Mouse (Mus musculus): ENCODE measurements at regions not wholly inside any gene's neighbourhood (a gene's known extent, or its start where the extent isn't known, plus 50 kb on each side); places are given as distances from the start of the nearest gene placed in this dataset.

GRCm38 (mm10) chr13:111978675-111979020, 169.9 kb upstream of the Map3k1 start:
- DNase-seq (ENCODE audit: low spot score) = no peak

DNA sequence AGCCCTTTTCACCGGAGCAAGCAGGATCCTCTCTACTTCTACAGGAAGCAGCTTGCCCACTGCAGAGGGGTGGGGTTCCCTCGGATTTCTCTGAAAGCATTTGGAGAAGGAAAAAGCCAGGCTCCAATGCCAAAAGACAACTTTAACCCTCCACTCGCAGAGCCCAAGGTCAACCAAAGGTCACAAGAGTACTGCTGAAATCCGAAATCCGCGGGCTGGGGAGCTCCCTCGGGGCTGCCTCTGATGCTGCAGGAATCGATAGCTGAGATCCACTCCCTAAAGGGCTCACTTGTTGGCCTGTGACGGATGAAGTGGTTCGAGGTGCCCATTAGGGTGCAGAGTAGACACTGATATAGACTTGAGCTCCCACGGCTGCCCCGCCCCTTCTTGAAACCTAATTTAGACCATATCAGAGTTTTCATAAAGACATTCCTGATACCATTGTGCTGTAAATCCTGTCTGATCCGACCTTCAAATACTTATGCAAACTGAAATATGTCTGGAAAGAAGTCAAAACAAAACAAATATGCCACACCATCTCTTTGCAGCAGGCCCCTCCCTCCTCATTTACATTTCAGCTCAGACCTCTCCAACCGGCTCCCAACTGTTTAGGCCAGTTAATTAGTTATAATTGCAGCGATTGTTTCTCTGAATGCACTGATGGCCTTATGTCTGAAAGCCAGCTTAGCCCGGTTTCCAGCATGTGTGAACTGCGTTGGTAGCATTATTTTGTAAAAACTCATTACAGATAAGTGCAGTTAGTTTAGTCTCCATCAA, 170.8 kb upstream of the Map3k1 start:
- DNase-seq (ENCODE audit: low spot score) = no peak

- DNase-seq (ENCODE audit: low spot score) = no peak
Observed at GRCm38 (mm10) chr13:111980205-111980595, 171.4 kb upstream of the Map3k1 start.

GRCm38 (mm10) chr13:111981103-111981502, 172.3 kb upstream of the Map3k1 start:
- DNase-seq (ENCODE audit: low spot score) = no peak

- no peak for DNase-seq (ENCODE audit: low spot score)
Observed at GRCm38 (mm10) chr13:111982796-111983460, 174.1 kb upstream of the Map3k1 start.

DNA sequence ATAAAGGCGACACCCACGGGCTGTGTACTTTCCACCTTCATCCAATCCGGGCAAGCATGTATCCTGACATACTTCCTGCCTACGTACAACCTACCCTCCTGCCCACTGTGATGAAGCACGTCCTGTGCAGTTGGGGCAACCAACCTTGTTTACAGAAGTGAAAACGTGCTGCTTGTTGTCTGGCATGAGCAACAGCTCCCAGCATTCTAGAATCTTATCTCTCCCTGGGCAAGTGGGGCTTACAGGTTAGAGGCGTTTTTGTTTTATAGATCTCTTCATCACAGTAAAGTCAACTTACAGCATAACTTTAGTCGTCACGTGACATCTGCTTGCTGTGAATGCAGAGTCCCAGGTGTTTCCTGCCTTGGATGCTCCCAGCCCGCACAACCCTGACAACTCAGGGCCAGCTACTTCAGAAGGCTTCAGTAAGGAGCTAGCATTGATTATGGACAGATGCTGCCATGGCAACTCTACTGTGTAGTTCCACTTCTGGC, 175.3 kb upstream of the Map3k1 start:
- DNase-seq (ENCODE audit: low spot score) = no peak

DNA sequence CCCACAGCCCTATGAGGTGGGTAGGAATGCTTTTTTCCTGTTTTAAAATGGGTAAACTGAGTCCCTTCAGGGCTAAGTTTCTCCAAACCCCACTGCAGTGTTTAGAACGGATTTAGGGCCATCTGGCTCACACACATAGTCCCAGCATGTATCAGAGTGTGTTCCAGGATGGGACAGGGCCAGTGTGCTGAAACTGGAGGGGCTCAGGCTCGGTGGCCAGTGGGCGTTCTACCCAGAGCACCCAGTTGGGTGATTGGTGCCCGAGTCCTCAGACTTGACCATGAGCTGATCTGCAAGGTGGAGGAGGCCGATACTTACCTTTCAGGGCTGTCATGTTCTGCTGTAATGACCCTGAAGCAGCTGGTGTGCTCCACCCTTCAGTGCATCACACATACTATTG, 176.6 kb upstream of the Map3k1 start:
- DNase-seq (ENCODE audit: low spot score) = no peak

GRCm38 (mm10) chr13:111986681-111987080, 177.9 kb upstream of the Map3k1 start:
- DNase-seq (ENCODE audit: low spot score) = no peak

GRCm38 (mm10) chr13:111987420-111987819, 178.6 kb upstream of the Map3k1 start:
- DNase-seq (ENCODE audit: low spot score) = no peak

DNA sequence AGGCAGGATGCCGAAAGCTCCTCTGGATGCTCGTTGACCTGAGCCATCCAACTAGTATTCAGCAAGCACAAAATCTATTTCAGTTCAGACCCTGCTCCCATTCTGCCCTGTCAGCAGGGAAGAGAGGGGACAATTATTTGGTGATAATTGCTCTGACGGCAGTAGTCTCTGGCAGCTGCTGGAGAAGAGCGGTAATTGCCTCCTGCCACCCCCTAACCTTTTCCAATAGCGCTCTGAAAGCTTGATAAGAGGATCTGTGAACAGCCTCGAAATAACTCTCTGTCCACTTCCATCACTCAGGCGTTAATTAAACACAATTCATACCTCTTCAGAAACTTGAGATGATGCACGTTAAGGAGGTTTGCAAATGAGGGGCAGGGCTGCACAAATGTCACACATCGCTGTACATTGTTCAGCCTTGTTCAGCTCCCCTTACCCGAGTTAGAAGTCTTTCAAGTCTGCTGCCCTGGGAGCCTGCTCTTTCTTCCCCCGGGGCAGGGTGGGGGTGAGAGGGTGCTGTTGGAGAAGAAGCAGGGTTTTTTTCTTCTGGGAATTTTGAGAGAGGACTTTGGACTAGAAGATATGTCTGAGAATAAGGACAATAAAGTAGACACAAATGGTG, 182.2 kb upstream of the Map3k1 start:
- DNase-seq (ENCODE audit: low spot score) = no peak

DNA sequence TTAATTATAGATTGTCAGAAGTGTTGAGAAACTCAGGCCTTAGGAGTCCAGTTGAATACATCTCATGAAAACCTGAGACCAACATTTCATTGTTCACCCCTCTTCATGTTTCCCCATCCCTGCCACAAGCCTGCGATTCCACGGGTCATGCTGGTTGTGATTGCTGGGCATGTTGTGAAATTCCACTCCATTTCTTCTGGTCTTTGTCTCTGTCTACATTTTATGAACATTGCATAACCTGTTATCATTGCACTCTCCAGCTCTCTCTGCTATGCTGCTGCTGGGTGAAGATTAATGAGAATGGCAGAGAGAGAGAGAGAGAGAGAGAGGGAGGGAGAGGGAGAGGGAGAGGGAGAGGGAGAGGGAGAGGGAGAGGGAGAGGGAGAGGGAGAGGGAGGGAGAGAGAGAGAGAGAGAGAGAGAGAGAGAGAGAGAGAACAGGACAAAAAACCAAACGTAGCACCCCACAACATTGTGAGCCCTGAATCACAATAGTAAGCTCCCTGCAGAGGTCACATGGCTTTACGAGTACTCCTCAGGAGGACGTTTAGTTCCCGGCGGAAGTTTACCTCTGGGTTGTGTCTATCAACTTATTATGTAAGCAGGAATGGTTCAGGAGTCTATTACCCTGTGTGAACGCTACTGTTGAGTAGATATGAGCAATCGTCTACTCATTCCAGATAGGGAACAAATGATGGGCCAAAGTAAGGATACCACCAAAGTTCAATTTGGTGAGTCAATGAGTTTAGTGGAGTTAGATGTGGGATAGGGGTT, 183.5 kb upstream of the Map3k1 start:
- no peak for DNase-seq (ENCODE audit: low spot score)

GRCm38 (mm10) chr13:111994862-111995490, 186.2 kb upstream of the Map3k1 start:
- no peak for DNase-seq (ENCODE audit: low spot score)

DNA sequence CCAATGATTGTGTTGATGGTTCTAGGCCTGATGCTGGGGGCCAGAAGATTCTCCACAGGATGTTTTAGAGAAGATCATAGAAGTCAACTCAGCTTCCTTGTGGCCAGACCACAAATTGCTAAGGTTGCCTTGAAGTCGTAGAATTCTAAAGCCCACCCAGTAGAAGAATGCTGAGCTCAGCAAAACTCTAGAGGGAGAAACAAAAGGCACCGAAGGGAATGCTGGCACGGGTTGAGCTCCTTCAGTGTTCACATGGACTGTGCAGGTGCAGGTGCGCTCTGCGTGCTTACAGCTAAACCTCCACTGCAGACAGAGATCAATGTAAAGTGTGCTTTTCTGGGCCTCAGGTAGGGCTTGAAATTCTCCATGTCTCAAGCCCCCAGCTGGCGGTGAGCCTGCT, 186.9 kb upstream of the Map3k1 start:
- no peak for DNase-seq (ENCODE audit: low spot score)

DNA sequence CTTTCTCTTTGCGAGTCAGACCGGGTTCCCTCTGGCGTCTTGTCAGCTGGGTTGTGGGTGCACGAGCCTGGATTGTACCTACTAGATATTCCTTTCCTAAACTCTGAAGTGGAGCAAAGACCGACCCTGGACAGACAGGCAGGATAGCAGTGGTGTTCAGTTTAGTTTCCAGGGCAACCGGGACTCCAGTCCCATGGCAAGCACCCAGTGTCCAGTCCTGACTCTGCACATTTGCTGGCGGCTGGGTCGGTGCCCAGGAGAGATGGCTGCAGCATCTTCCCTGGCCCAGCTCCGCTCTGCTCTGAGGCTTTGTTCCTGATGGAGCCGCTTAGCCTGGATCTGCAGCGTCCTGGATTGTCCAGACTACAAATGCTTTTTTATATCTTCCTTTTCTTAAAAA, 188.1 kb upstream of the Map3k1 start:
- DNase-seq (ENCODE audit: low spot score) = no peak

DNA sequence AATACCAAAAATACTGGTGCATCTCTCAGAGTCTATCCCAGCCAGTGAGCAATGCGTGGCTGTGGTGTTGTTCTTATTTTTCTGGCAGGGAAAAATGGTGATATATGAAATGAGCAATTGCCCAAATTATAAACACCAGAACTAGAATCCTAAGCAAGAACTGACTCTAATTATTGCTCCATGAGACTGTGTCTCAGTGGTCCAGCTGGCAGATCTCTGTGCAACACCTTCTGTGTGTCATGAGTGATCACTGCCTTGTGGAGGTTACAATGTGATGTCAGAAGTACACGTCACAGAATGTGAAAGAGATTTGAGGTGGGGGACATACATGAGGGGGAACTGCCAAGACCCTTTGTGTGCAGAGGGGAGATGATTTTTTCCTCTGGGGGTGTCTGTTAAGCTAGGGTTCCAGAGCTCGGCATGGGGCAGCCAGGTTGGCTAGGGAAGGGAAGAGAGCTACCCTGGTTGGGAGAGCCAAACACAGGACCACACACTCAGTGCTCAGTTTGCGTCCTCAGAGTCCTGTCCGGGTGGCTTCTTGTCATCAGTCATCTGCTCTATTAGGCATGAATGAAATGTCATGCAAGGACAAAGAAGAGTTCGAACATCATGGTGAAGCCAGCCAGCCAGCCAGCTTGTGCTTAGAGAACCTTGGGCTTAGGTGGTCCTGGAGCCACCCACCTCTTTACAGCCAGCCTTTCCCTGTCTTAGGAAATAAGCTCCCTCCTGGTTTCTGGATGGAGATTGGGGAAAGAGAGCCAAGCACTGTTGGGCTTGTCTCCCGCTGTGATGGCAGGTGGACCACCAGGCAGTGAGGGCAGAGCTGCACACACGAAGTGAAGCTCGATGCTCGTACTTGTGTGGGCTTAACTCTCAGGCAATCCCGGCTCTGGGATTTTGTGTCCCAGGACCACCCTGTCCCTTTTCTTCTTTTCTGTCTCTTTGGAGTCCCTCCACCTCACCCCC, 189.5 kb upstream of the Map3k1 start:
- DNase-seq (ENCODE audit: low spot score) = no peak

DNA sequence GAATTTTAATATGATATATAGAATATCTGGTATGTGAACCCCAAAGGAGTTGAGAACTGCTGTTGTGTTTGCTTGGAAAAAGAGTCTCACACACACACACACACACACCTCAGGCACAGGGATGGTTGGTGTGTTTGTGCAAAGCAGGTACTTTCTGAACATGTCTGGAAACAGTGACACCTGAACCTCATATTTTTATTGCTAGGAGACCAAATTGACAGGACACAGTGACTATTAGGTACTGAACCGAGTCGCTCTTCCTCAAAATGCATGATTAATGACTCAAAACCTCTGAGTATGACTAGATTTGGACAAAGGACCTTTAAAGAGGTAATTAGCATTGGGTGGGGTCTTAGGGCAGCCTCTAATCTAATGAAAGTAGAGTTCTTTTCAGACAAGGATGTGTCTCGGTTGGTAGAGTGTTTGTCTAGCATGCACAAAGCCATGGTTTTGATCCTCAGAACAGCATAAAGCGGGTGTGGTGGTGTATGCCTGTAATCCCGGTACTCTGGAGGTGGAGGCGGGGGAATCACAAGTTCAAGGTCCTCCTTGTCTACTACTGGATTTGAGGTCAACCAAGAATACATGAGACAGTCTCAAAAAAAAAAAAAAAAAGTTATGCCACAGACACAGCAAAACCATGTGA, 191.0 kb upstream of the Map3k1 start:
- DNase-seq (ENCODE audit: low spot score) = no peak

GRCm38 (mm10) chr13:112000293-112000665, 191.5 kb upstream of the Map3k1 start:
- no peak for DNase-seq (ENCODE audit: low spot score)

- DNase-seq (ENCODE audit: low spot score) = no peak
Observed at GRCm38 (mm10) chr13:112000696-112001095, 191.9 kb upstream of the Map3k1 start.

DNA sequence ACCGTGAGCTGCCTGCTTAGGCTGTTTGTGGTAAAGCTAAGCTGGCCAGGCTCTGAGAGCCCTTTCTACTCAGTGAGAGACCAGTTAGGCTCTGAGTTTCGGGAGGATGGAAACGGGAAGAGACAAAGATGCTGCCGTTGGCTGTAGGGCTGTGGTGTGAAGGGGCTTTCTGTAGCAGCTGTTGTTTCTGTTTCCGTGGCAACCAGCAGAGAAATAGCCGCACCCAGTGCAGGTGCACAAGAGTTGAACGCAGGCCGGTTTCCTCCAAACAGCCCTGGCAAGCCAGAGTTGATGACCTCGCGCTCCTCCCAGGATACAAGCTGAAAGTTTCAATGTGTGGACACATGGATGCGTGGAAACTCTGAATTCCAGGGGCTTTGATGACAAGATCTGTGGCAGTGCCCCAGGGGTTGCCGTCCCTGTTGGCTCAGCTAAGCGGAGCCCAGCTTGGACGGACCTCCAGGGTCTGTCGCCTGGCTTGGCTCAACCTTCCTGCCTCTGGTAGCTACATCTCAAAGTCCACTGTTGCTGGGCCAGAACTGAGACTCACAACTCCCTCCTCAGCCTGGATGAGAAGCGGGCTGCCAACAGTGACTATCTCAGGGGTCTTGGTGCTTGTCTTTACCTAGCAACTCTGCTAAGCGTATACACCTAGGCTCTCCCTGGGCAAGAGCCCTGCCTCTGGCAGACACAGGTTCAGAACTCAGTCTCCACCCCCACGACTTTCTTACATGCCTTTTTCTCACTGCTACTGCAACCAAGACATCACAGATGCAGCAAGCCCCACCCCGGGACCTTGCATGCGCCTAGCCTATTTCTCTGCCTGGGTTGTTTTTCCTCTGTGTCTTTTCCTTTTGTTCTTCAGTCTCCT, 192.6 kb upstream of the Map3k1 start:
- DNase-seq (ENCODE audit: low spot score) = no peak
